Mouse (Mus musculus) right cerebral cortex, postnatal 4 days (tissue): Measurements from ENCODE around the gene Fez2.

Experiments used
- DNase-seq: peaks from one replicate; pipeline ENCODE4 v3.0.0-alpha.2; 2022

Gene Fez2

DNA sequence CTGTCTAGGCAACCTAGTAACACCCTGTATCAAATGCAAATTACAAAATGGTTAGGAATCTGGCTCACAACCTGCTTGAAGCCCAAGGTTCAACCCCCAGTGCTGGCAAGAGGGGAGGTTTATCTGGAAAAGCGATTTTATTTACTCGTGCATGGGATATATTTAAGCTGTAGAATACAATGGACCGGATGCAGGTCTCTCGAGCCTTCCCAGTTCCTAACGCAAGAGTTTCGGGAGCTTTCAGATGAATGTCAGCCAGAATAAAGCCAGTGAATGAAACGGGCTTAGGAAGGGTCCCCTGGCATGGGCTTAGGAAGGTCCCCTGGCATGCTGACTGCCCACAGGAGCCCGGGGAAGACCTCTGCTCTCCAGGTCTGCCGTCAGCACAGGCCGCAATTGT is 11.1 kb downstream of the Fez2 start:
- DNase-seq: no peak

DNA sequence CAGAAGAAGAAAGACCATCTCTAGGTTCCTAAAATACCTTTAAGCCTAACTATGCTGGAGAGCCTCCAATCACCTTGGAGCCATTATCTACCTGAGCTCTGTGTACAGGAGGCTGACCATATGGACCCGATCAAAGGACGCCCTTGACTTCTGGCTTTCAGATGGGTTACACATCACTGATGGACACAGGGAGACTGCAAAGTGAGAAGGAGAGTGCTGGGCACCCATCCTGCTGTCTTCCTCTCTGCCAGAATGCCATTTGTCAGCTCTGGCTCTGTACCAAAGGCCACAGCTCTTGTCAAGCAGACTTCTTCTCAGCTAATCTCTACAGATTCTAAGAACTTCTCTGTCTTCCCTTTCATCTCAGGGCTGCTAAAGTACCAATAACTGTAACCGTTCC is 12.6 kb downstream of the Fez2 start:
- DNase-seq: no peak

DNA sequence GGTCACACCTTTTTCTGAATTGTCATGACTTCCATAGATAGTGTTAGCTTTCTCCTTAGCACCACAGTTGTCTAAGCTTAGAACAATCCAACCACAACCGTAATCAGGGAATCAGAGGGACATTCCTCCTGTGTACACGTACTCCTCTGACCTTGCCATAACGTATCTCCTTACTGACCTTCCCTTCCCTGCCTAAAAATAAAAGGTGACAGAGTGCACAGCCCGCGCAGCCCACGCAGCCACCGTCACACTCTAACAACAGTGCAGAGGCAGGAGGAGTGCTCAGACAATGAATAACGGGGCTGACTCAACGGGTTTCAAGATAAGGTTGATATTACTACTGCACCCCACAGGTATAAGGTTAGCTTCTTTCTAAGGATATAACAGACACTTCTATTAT is 14.1 kb downstream of the Fez2 start:
- DNase-seq: no peak

DNA sequence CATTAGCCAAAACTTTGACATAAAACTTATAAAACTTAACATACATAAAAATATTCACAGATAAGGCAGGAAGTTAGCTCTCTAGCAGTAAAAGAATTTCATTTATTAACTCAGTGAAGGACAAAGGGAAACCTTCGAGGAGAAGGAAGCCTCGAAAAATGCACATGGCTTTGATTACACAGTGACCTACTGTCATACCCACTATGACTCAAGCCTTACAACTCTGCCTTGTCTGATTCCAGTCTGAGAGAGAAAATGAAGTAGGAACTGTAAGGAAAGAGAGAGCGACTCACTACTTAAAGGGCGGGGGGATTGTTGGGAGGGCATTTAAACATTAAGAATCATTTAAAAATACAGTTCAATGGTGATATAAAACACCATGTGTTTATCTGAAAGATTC is 14.7 kb downstream of the Fez2 start:
- no peak for DNase-seq

DNA sequence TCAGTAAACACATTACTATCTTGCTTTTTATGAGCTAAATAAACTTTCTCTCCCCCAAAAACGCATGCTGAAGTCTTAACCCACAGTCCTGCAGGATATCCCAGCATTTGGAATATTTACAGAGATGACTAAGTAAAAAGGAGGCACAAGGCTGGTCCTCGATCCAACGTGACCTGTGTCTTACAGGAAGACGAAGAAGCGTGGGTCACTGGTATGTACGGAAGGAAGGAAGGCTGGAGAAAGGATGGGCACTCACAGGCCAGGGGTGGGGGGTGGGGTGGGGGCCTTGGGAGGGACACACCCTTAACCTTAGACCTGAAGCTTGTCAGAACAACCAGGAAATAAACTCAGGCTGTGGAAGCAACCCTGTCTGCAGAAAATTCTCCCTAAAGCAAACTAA is 15.8 kb downstream of the Fez2 start:
- no peak for DNase-seq

DNA sequence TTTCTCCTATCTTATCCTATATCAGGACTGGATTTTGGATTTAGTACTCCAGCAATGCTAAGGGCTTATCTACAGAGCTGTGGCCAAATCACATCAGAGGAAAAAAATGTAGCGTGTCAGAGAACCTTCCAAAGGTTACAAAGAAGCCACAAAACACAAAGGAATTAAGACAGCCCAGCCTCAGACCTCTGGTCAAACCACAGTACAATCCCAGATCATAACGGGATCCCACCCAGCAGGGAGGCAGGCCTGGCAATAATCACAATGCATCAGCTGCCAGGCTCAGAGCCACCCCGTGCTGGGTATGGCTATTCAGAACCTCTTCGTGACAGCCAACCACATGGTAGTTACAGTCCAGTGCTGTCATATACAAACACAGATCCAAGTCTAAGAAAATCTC is 16.2 kb downstream of the Fez2 start:
- no peak for DNase-seq

DNA sequence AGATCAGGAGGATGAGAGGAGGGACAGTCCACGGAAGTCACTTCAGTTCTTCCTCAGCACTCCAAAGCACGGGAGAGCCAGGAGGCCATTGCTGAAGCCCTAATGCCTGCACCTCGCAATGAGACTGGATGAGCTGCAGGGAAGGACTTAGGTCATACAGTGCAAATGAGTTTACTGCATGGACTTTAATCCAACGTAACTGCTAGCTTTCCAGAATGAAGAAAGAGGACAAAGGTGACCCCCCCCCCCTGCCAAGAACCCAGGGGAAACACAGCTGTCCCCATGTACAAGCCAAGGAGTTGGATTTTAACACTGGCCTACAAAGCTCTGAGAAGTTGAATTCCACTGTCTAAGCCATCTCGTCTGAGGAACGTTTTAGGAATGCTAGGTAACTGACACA is 16.6 kb downstream of the Fez2 start:
- DNase-seq: no peak

DNA sequence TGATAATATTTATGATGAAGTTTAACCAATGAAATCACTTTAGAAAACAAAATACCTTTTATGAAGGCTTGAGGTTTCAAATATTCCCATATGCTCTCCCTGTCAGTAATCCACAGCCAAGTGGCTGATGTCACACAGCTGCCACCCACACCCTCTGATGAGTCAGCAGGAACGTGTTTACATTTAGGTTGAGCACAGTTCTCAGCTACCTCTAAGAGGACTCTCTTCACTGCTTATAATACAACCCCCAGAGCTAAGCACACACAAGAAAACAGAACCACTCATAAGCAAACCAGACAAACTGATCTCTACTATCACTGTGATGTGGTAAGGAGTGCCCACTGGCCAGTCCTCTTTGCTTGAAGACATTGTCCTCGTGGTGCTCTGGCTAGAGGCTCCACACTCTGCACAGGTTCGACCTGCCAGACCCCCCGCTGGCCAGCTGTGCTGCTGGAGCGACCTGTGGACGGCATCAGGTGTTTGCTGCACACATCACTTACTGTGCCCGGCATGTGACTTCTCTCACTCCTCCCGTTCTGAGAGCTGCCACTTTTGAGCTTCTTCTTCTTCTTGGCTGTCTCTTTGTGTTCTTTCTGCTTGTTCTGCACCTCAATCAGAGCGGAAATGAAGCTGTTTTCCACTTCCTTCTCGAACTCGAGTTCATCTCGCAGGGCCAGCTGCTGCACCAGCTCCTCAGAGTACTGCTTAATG is 17.7 kb downstream of the Fez2 start:
- DNase-seq: no peak

DNA sequence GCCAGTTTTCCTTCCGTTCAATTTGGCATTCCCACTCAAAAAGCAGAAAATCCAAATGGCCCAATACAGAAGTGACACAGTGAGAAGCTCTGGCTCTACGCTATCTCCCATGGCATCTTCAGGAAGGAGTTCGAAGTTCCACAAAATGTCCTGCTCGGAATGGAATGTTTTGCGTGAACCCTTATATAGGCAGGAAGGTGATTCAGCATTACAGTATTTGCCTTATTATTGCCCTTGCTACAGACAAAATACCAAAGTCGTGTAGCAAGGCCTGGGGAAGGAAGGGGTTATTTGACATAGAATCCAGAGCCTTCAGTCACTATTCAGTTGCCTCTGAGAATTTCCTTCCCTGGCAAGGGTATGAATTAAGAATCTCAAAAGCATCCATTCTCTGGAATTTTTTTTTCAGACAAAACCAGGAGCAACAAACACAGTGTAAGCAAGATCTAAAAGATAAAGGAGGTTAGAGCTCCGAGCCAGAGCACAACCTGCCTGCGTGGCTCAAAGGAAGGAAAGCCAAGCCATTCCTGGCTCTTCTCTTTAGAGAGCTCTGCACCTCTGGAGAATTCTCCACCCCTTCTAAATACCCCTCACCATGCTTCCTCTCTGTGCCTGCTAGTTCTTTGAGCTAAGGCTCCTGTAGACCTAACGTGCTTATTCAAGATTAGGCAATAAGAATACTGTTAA is 25.4 kb downstream of the Fez2 start:
- no peak for DNase-seq

DNA sequence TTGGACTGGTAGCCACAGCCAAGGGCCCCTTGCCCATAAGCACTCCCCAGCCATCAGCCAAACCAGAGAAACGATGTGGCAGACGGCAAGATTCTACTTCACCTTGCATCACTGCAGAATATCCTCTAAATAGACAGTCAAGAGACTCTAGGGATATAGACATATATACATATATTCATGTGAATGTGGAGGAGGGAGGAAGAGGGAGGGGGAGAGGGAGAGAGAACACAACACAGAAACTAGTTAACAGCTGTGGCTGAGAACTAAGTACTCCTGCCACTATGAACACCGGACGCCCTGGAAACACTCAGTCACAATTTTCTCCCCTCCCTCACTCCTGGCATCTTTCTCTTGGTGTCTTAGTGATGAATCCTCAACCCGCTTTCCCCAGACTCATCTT is 28.4 kb downstream of the Fez2 start:
- no peak for DNase-seq

DNA sequence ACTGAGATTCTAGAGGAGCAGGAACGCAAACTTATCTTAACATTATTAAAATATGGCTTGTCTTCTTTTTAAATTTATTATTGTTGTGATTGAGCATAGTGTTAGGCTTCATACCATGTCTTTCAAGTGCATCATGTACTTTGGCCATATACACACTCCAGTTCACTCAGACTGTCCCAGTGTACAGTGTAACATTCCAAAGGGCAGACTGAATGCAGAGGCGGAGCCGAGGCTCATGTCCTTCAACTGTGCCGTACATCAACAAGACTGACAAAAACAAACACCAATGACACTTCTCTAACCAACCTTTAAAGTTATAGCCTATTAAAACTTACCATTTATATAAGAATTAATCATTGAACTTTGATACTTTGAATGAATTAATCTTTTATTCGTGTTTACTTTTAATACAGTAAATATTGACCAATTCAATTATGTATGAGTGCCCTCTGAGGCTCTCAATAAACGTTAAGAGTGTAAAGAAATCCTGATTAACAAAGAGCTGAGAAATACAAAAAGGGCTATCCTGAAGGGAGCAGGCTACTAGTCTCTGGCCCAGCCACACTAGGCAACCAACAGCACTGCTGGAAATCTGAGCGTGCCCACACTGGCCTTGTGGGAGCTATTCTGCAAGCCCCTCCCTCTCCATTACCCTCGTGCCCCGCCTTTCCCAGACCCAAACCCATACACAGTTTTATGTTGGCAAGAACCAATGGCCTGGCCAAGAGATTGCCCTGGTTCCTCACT is 29.7 kb downstream of the Fez2 start:
- no peak for DNase-seq

DNA sequence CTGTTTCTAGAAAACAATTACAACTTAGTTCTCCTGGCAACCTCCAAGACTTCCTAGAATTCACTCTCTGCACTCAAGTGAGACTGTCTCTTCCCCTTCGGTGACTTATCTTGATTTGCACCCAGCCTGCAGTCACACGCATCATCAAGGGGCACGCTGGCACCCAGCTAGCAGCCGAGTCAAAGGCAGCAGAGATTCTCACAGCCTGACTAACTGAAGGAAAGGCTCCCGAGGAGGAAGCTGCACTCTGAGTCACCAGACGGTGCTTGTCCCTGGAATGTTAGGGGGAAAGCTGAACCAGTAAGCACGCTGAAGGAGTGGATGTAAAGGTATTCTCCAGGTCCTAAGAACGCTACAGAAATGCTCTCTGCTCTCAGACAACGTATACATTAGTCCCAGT is 30.3 kb downstream of the Fez2 start:
- DNase-seq: no peak

DNA sequence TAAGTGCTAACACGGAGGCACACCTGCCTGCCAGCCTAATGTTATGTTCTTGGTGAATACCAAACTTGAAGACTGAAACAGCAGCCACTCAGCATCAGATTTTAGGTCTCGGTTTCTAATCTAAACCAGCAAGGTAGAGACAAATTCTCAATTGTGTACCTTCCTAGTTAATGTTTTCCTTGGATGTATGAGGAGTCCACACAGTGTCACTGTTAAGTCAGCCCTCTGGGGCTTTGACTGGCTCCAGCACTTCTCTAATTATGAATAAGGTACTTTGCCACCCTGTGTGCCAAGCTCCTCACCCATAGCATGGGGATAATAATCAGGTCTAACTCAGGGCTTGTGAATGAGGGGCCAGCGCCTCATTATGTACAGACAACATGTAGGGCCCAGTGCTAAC is 35.6 kb downstream of the Fez2 start:
- no peak for DNase-seq

DNA sequence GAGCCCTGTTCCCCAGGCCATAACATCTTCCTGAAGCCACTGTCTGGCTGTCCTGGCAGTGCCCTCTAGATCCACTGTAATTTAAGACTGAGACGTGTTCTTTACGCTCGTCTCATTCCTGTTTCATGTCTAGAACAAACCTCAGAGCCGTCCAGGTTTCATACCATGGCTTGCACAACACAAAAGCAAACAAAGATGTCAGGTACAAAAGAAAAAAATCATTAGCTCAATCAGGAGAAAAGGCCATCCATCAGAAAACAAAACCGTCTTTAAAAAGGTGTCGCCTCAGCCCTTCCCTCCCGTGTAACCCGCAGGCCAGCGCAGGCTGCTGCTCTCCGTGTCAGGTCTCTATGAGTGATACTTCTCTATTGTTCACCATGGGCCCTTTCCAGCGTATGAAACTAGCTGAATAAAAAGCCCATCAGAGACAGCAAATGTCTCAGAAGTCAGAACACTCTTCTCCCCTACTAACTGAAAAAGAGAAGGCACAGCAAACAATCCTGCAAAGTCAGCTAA is 38.2 kb downstream of the Fez2 start:
- DNase-seq: no peak

DNA sequence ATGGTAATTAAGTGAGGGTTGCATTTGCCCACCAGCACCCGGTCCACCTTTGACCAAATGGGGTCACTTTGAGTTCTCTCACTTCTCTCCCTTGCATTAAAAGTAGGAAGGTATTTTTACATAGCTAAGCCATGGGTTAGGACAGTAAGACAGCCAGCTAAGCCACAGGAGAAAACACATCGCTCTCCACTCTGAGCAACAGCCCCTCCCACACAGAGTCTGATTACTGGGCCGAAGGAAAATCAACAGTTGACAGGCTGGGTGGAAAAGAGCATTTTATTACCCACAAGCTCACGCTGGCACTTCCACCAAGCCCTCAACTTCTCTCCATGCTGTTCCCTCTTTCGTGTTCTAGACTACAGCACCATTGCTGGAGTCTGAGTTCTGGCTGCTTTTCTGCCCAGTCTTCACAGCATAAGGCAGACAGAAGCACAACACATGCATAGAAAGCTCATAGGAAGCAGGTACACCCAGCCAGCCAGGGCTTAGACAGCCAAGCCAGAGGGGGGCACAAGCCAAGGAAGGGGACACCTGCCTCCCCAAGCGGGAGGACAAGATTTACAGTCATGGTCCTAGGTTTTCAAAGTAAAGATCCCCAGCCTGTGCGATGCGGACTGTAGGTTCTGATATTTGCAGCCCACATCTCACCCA is 38.7 kb downstream of the Fez2 start:
- DNase-seq: no peak

DNA sequence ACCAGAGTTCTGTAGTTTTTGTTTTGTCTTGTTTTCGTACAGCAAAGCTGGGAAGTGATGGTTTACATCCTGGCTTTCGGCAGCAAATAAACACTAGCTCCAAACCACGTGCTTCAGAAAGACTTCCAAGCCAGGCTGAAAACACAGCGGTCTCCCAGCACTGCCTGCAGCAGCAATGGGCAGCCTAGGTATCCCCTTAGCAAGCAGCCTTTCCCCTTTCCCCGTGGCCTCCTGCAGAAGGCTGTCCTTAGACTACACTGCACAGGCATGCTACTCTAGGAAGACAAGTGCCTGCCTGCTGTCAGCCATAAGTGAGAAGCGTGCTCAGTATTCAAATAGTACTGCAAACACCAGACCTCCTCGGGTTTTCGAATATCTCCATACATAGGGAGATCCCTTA is 41.4 kb downstream of the Fez2 start:
- no peak for DNase-seq

DNA sequence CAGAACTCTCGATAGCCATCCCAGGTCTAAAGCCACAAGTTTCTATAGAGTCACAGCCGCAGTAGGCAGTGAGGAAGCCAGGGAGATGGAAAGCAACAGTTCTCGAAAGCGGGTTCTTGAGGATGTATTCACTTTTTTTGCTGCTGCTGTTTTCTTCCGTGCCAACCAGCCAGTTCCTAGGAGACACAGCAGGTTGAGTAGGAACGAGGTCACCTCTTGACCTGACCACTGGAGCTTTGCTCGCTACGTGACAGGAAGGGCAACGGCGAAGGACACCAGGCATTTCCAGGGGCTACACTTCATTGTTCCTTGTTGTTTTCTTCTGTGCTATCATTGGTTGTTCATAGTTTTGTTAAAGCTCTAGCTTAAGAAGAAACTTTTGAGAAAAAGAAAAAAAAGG is 43.2 kb downstream of the Fez2 start:
- no peak for DNase-seq

DNA sequence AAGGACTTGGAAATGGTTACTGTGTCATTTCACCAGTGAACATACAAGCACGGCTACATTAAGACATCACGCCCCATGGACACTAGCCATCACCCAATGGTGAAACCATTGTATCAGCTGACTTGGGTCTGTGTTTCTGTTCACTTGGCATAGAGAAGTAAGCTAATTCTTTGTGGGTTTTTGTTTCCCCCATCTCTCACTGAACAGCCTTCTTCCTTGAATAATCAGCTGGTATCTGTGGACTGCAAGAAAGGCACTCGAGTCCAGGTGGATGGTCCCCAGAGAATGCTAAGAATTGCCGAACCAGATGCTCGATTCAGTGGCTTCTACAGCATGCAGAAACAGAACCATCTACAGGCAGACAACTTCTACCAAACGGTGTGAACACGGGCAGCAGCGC is 44.1 kb downstream of the Fez2 start:
- no peak for DNase-seq

DNA sequence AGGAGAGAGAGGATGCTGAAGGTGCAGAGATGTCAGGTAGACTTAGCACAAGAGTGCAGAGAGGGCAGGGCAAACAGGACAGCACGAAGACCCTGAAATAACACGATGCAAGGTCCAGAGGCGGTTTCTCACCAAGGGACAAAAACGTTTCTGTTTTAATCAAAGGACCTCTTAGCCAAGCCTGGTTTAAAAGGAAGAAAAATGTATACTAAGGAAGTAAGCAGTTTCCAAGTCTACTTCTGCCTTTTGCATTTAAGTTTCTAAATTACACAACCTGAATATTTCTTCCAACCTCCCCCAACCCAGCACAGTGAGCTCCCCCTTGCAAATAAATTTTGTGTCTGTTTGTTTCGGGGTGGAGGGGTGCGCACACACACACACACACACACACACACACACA is 44.8 kb downstream of the Fez2 start:
- no peak for DNase-seq

DNA sequence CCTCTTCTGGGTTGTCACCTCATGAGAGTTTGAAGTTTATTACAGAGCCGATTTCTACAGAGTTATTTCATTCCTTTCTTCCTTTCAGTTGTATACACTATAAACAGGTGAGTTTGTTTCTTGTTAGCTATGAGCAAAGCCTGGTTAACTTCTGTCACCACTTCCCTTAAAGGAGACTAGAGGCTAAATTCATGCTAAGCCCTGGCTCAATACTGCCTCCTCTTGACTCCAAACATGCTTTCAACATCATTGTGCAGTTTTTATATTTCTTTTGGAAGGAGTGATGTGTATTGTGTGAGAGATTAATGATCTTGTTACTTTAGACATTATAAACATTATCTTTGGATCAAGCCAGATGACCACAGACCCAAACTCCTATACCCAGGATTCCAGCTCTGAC is 47.5 kb downstream of the Fez2 start:
- DNase-seq: no peak

DNA sequence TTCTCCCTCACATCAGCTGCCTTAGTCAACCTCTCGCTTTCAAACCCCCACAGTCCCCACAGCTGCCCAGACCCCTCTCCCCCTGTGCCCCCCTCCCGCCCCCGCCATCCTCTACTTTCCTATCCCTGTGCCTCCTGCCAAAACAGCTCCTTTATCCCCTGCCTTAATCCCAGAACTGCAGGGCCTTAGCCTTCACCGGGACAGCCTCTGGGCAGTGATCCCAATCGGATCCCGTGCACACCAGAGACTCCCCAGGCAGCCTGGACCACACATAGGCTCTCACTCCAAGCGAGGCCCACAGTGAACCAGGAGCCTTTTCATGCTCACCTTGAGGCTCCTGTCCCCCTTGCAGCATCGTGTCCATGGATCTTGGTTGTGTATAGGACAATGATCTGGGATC is 49.5 kb downstream of the Fez2 start:
- DNase-seq: no peak

DNA sequence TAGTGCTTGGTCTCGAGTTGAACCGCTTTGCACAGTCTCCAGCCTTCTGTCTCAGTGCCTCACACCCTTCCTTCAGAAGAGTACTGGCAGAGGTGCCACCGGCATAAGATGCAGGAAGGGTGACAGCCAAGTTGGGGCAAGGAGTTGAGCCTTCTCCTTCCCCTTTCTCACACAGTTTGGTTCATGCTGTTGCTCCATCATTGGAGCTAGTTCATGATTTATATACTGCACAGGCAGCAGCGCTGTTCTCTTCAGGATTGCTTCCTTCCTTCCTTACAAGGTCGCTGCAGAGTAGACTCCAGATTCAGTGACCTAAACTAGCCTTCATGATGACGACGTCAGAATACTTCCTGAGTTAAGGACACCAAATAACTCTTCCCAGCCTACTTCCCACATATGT is 51.9 kb downstream of the Fez2 start:
- DNase-seq: no peak

DNA sequence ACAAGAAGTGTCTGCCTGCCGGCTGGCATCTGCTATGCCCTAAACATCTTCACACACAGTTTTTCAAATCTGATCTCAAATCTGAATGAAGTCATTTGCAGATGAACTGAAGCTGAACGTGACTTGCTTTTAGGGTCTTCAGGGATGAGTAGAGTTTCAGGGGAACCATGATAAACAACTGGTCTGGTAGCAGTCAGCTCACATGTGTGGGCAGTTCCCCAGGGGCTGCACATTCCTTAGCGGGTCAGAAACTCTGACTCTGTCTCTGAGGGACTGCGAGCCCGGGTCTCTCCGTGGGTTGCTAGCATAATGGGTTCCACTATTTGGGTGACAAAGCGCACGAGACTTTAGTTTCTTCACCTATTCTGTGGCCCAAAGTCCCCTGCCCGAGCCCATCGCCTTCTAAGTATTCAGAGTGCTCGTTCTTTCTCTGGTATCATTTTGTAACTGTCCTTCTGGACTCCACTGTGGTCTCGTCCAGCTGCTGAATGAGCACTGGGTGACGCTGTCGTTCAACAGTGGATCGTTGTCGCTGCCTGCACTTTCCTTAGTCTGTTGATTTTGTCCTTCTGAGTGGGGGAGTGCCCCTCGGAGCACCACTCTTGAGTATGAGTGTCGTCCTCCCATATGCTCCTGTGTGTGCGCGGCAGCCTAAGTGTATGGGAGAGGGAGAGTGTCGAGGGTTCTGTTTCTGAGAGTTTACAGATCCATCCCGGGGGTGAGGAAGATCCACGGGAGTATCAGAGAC is 53.2 kb downstream of the Fez2 start:
- DNase-seq: no peak
